Mouse (Mus musculus) liver, embryonic 16.5 days (tissue): ENCODE results near the gene Trub2. TPM values are rescaled to one million over a fixed set of nuclear protein-coding genes. Genes with fewer than 3 reads are reported as not detected.
"Not testable (repeated sequence)": the region's sequence is repeated elsewhere in the genome, so short reads cannot be mapped to it uniquely, and the experiment has no call there.

Experiments
- ATAC-seq: fragments of 200-750 bp; cut with Nextera tagmentation; 2 replicates; pipeline ENCODE4 v1.8.0; 2017; ENCODE audit warnings: low read depth, mild to moderate bottlenecking, moderate number of reproducible peaks, moderate library complexity
- H3K27ac ChIP-seq: fragments of 300-500 bp; sonication (generic); 2 replicates; pipeline ENCODE4 v1.5.1; 2014; ENCODE audit warnings: mild to moderate bottlenecking, low read length
- H3K27me3 ChIP-seq: fragments of 300-500 bp; sonication (generic); 2 replicates; pipeline ENCODE4 v1.6.1; 2014; ENCODE audit warnings: low read depth, low read length, mixed read lengths; ENCODE audit not compliant: control insufficient read depth, insufficient read depth
- H3K36me3 ChIP-seq: fragments of 300-500 bp; sonication (generic); 2 replicates; pipeline ENCODE4 v1.6.1; 2014; ENCODE audit warnings: mild to moderate bottlenecking; ENCODE audit not compliant: control insufficient read depth, insufficient read depth
- H3K4me1 ChIP-seq: fragments of 300-500 bp; sonication (generic); 2 replicates; pipeline ENCODE4 v1.6.1; 2014; ENCODE audit warnings: low read depth, low read length, mixed read lengths; ENCODE audit not compliant: control insufficient read depth
- H3K4me2 ChIP-seq: fragments of 300-500 bp; sonication (generic); 2 replicates; pipeline ENCODE4 v1.6.1; 2014; ENCODE audit warnings: low read depth, low read length, mixed read lengths
- H3K4me3 ChIP-seq: fragments of 300-500 bp; sonication (generic); 2 replicates; pipeline ENCODE4 v1.5.1; 2014; ENCODE audit warnings: low read depth, mild to moderate bottlenecking, low read length
- H3K9ac ChIP-seq: fragments of 300-500 bp; sonication (generic); 2 replicates; pipeline ENCODE4 v1.6.1; 2014; ENCODE audit warnings: low read depth, low read length
- H3K9me3 ChIP-seq: fragments of 300-500 bp; sonication (generic); replicated peaks from 2 replicates; pipeline ENCODE4 v1.6.1; 2016; ENCODE audit warnings: low read length; ENCODE audit not compliant: control insufficient read depth
- WGBS: fragments of 180-500 bp; shearing (Covaris S2); extraction: QIAGEN DNeasy Blood & Tissue Kit; methylation state at CpG from one replicate; pipeline ENCODE4 v1.1.7; 2014; ENCODE audit not compliant: insufficient replicate concordance; 5-methylcytosine and 5-hydroxymethylcytosine counted together
- polyA plus RNA-seq: library from polyadenylated mRNA; unstranded; fragments of >200 nt; fragmentation: Nextera tagmentation; extraction: Ambion mirVana; gene quantifications from 2 replicates; pipeline ENCODE4 v1.2.1, GENCODE M21; 2015

The Trub2 gene
- polyA plus RNA-seq, 1 experiment from 2014 or later: 13.1 TPM

- H3K4me2 ChIP-seq: peak within 1 kb of the TSS; percentile 95
- H3K36me3 ChIP-seq: peaks cover 21% of the 10 kb centered on the region
- H3K4me3 ChIP-seq: peak within 1 kb of the TSS; percentile 79
- 1% methylated on average over 31 of the region's 31 CpGs for WGBS
- peak; percentile 90 for ATAC-seq
- no peaks in the 10 kb centered on the region for H3K27me3 ChIP-seq
- H3K9ac ChIP-seq: peak within 1 kb of the TSS; percentile 72
- H3K9me3 ChIP-seq: no peaks in the 10 kb centered on the region
- H3K4me1 ChIP-seq: peaks cover 13% of the 10 kb centered on the region
- peak within 1 kb of the TSS; percentile 73 for H3K27ac ChIP-seq
Measured at GRCm38 (mm10) chr2:29787104-29787917, 991 bp downstream of the Trub2 start, which contains the start of gene Coq4. Gene Coq4, plus strand, starts transcription at chr2:29787493.

- Histone ChIP-seq H3K36me3 (peaks cover 42% of the 10 kb centered on the region), H3K27me3 (no peaks in the 10 kb centered on the region), H3K9me3 (peaks cover 3% of the 10 kb centered on the region; the same call in 1 of the 2 replicates), H3K4me3 (no peak overlapping the region), H3K4me2 (no peak overlapping the region), H3K4me1 (peaks cover 13% of the 10 kb centered on the region), H3K9ac (no peak overlapping the region), H3K27ac (no peak overlapping the region)
- 54% methylated on average over 4 of the region's 4 CpGs for WGBS
- no peak for ATAC-seq
Measured at GRCm38 (mm10) chr2:29784290-29784689, 4.0 kb downstream of the Trub2 start.

DNA sequence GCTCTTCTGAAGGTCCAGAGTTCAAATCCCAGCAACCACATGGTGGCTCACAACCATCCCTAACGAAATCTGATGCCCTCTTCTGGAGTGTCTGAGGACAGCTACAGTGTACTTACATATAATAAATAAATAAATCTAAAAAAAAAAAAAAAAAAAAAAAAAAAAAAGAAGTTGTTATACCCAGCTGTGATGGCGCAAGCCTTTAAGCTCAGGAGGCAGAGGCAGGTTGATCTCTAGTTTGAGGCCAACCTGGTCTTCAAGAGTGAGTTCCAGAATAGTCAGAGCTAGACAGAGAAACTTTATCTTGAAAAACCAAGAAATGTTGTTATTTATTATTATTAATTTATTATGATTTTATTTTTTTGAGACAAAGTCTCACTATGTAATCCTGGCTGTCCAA lies 7.0 kb downstream of the Trub2 start:
- 93% methylated on average over 2 of the region's 2 CpGs for WGBS
- not testable (repeated sequence) for H3K9me3 ChIP-seq, H3K27me3 ChIP-seq, H3K4me2 ChIP-seq, H3K9ac ChIP-seq, H3K4me3 ChIP-seq, H3K27ac ChIP-seq, ATAC-seq, H3K4me1 ChIP-seq
- peaks cover 55% of the 10 kb centered on the region for H3K36me3 ChIP-seq

GRCm38 (mm10) chr2:29773323-29773722 lies 15.0 kb downstream of the Trub2 start:
- H3K9me3 ChIP-seq: no peaks in the 10 kb centered on the region
- H3K4me1 ChIP-seq: peaks cover 7% of the 10 kb centered on the region
- H3K36me3 ChIP-seq: peaks cover 8% of the 10 kb centered on the region
- no peaks in the 10 kb centered on the region for H3K27me3 ChIP-seq
- peak; percentile 43 for ATAC-seq
- H3K4me3 ChIP-seq: no peak overlapping the region
- no peak overlapping the region; the same call in 1 of the 2 replicates for H3K27ac ChIP-seq
- 33% methylated on average over 4 of the region's 4 CpGs for WGBS
- H3K4me2 ChIP-seq: no peak overlapping the region
- H3K9ac ChIP-seq: no peak overlapping the region

DNA sequence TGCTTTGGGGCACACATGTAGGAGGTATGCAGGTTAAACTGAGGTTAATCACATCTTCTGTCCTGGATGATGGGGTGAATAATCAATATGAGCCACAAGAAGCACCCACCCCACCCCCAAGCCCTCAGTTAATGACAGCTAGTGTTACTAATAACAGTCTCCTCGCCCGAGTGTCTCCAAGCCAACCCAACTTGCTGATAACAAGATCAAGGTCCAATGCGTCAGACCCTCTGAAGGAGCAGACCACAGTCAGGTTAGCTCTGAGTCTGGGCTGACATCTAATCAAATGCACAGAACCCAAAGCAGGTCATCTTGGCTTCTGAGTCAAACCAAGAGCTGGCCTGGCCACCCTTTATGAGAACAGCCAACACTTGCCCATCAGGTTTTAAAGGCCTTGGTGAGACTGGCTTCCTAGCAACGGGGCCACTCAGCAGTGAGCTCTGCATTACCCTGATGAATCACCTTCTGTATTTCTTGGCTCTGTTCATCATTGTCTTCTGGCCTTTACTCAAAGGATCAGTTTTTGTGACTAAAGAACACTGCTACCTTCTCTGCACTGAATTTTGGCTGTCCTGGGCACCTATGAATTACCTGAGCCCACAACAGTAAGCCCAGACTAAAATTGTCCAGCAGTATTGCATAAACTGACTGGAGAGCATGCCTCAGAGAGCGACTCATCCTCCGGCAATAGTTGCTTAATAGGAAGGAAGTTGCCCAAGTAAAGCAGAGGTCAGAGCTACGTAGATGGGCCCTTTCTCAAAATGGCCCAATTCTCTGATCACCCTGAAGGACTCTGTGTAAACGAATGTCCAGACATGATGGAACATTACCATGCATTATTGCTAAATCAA lies 16.5 kb downstream of the Trub2 start:
- H3K4me2 ChIP-seq: no peak overlapping the region
- H3K27me3 ChIP-seq: no peaks in the 10 kb centered on the region
- no peaks in the 10 kb centered on the region for H3K36me3 ChIP-seq
- WGBS: 34% methylated on average over 8 of the region's 8 CpGs
- no peaks in the 10 kb centered on the region for H3K9me3 ChIP-seq
- H3K27ac ChIP-seq: peak overlapping the region; percentile 51
- no peak overlapping the region for H3K4me3 ChIP-seq
- no peak overlapping the region for H3K9ac ChIP-seq
- 0 out of 2 replicates have a peak, but pooled peaks have one; percentile 32 for ATAC-seq
- H3K4me1 ChIP-seq: peaks cover 7% of the 10 kb centered on the region

DNA sequence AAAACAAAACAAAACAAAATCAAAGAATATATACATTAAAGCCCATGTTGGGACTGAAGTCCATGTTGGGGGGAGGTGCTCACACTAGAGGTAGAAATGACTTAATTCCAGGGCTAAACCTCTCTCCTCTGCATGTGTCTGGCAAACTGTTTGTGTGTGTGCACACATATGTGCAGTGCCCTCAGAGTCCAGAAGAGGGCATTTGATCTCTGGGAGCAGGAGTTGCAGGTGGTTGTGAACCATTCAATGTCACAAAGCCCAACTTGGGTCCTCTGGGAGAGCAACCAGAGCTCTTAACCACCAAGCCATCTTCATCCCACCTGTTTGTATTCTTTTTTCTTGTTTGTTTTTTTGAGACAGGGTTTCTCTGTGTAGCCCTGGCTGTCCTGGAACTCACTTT lies 18.1 kb downstream of the Trub2 start:
- no peak overlapping the region for H3K27ac ChIP-seq
- no peak overlapping the region for H3K4me3 ChIP-seq
- no peaks in the 10 kb centered on the region for H3K9me3 ChIP-seq
- H3K9ac ChIP-seq: no peak overlapping the region
- no peak overlapping the region for H3K4me2 ChIP-seq
- peaks cover 7% of the 10 kb centered on the region for H3K4me1 ChIP-seq
- no peaks in the 10 kb centered on the region for H3K36me3 ChIP-seq
- no peaks in the 10 kb centered on the region for H3K27me3 ChIP-seq
- ATAC-seq: no peak

DNA sequence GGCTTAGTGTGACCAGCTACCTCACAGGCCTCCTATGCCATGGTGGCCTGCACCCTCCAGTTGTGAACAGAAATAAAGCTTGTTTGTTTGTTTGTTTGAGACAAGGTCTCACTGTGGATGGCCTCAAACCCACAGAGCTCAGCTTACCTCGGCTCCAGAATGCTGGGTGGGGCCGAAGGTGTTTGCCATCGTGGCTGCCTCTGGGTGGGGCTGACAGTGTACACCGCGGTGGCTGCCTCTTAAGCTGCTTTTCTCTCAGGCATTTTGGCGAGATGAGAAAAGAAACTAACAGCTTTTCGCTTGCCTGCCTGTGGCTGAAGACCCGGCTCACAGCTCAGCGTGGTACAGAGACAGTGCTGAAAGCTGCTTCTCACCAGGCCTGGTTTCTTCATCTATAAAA lies 19.4 kb downstream of the Trub2 start:
- Histone ChIP-seq H3K36me3 (no peaks in the 10 kb centered on the region), H3K9me3 (no peaks in the 10 kb centered on the region), H3K27ac (no peak overlapping the region), H3K9ac (no peak overlapping the region), H3K4me3 (no peak overlapping the region), H3K4me2 (no peak overlapping the region), H3K27me3 (no peaks in the 10 kb centered on the region), H3K4me1 (peaks cover 7% of the 10 kb centered on the region)
- no peak for ATAC-seq
- 50% methylated on average over 9 of the region's 9 CpGs for WGBS

GRCm38 (mm10) chr2:29767976-29768709 lies 20.2 kb downstream of the Trub2 start:
- no peaks in the 10 kb centered on the region; the same call in 1 of the 2 replicates for H3K27me3 ChIP-seq
- 54% methylated on average over 11 of the region's 11 CpGs for WGBS
- no peak for ATAC-seq

More at GRCm38 (mm10) chr2:29767976-29768709, 20.2 kb downstream of the Trub2 start:
- no peak overlapping the region for H3K27ac ChIP-seq
- no peaks in the 10 kb centered on the region for H3K9me3 ChIP-seq
- no peak overlapping the region for H3K9ac ChIP-seq
- no peak overlapping the region for H3K4me3 ChIP-seq
- peaks cover 2% of the 10 kb centered on the region; the same call in 1 of the 2 replicates for H3K4me1 ChIP-seq
- H3K4me2 ChIP-seq: no peak overlapping the region
- H3K36me3 ChIP-seq: no peaks in the 10 kb centered on the region
